Mouse (Mus musculus): ENCODE measurements around the gene Tle4. TPM values are rescaled to one million over a fixed set of nuclear protein-coding genes. Genes with fewer than 3 reads are reported as not detected.

Gene Tle4
- polyA plus RNA-seq, 1 experiment from 2014 or later: 16.5 TPM

DNA sequence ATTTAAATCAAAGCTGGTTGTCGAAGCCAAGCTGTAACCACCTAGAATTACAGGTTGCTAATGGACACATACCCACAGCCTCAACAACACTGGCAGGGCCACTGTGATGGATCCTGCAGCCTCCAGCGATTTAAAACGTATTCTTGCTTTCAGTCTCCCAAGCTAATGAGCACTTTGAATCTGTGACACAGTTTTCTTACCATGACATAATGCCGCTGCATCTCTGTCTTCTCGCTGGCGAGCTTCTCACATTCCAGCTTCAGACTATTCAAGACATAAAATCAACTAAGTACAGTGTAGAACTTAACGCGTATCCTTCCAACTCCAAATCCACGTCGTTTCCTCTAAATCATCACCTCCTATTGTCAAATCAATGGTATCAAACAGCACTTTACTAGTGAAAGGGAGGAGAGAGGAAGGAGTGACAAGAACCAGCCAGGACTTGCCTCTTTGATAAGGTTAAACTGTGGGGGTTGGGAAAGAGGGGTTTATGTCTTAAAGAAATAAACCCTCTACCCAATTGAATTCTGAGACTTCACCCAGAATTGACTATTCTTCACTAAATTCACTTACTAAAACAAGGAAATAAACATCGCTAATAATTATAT lies 2.4 kb downstream of the Tle4 start:
- peak overlapping the region; percentile 59 for H3K4me2 ChIP-seq (replicated peaks; ENCODE audit: low read depth, low read length)
- H3K9me3 ChIP-seq (ENCODE audit: control insufficient read depth, low read length): no peaks in the 10 kb centered on the region
- no peak overlapping the region for H3K27ac ChIP-seq (ENCODE audit: low read depth, low read length)
- WGBS: 14% methylated on average over 11 of the region's 11 CpGs
- ATAC-seq (ENCODE audit: low FRiP score, low TSS enrichment): no peak
- H3K27me3 ChIP-seq (ENCODE audit: control insufficient read depth, insufficient read depth, low read length): no peaks in the 10 kb centered on the region
- peaks cover 9% of the 10 kb centered on the region; the same call in 1 of the 2 replicates for H3K36me3 ChIP-seq (ENCODE audit: control insufficient read depth, insufficient read depth, low read length)
- H3K9ac ChIP-seq (ENCODE audit: low read depth, low read length): peak overlapping the region; percentile 42; the same call in 1 of the 2 replicates
- H3K4me1 ChIP-seq (ENCODE audit: control insufficient read depth, insufficient read depth, low read length): peaks cover 9% of the 10 kb centered on the region; the same call in 1 of the 2 replicates
- peak overlapping the region; percentile 77 for H3K4me3 ChIP-seq (ENCODE audit: low read length)

DNA sequence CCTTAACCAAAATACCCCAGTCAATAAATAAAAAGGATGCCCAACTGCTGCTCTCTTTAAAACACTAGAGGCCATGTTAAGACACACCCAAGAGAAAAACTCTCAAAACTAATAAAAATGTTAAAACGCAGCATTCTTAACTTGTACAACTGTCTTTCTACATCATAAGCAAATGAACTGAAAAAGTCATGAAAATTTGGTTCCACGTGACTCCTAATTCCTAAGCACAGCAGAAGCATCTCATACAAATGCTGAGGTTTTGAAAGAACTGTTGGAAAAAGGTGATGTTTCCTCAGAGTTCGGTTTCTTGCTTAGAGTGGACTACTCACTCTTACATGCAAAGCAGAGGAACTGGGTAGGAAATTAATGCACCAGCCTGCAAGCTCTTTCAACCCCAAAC lies 3.3 kb downstream of the Tle4 start:
- WGBS: 58% methylated on average over 3 of the region's 3 CpGs
- peak overlapping the region; percentile 59 for H3K4me2 ChIP-seq (replicated peaks; ENCODE audit: low read depth, low read length)
- no peak overlapping the region for H3K9ac ChIP-seq (ENCODE audit: low read depth, low read length)
- H3K27me3 ChIP-seq (ENCODE audit: control insufficient read depth, insufficient read depth, low read length): no peaks in the 10 kb centered on the region
- no peak overlapping the region for H3K27ac ChIP-seq (ENCODE audit: low read depth, low read length)
- peaks cover 13% of the 10 kb centered on the region; the same call in 1 of the 2 replicates for H3K36me3 ChIP-seq (ENCODE audit: control insufficient read depth, insufficient read depth, low read length)
- no peak for ATAC-seq (ENCODE audit: low FRiP score, low TSS enrichment)
- H3K4me1 ChIP-seq (ENCODE audit: control insufficient read depth, insufficient read depth, low read length): peaks cover 10% of the 10 kb centered on the region
- H3K9me3 ChIP-seq (ENCODE audit: control insufficient read depth, low read length): no peaks in the 10 kb centered on the region
- peak overlapping the region; percentile 2; the same call in 1 of the 2 replicates for H3K4me3 ChIP-seq (ENCODE audit: low read length)

- Histone ChIP-seq H3K4me1 (ENCODE audit: control insufficient read depth, insufficient read depth, low read length) (peaks cover 25% of the 10 kb centered on the region), H3K27ac (ENCODE audit: low read depth, low read length) (no peak overlapping the region), H3K27me3 (ENCODE audit: control insufficient read depth, insufficient read depth, low read length) (no peaks in the 10 kb centered on the region), H3K4me2 (replicated peaks; ENCODE audit: low read depth, low read length) (no peak overlapping the region), H3K36me3 (ENCODE audit: control insufficient read depth, insufficient read depth, low read length) (peaks cover 17% of the 10 kb centered on the region; the same call in 1 of the 2 replicates), H3K4me3 (ENCODE audit: low read length) (no peak overlapping the region), H3K9ac (ENCODE audit: low read depth, low read length) (no peak overlapping the region), H3K9me3 (ENCODE audit: control insufficient read depth, low read length) (no peaks in the 10 kb centered on the region)
- 74% methylated on average over 10 of the region's 10 CpGs for WGBS
- no peak for ATAC-seq (ENCODE audit: low FRiP score, low TSS enrichment)
Measured at GRCm38 (mm10) chr19:14591809-14592535, 5.9 kb downstream of the Tle4 start.

GRCm38 (mm10) chr19:14590154-14590553 lies 7.7 kb downstream of the Tle4 start:
- Histone ChIP-seq H3K27me3 (ENCODE audit: control insufficient read depth, insufficient read depth, low read length) (no peaks in the 10 kb centered on the region), H3K4me2 (replicated peaks; ENCODE audit: low read depth, low read length) (no peak overlapping the region), H3K9me3 (ENCODE audit: control insufficient read depth, low read length) (no peaks in the 10 kb centered on the region), H3K36me3 (ENCODE audit: control insufficient read depth, insufficient read depth, low read length) (peaks cover 17% of the 10 kb centered on the region; the same call in 1 of the 2 replicates), H3K4me1 (ENCODE audit: control insufficient read depth, insufficient read depth, low read length) (peaks cover 25% of the 10 kb centered on the region), H3K9ac (ENCODE audit: low read depth, low read length) (no peak overlapping the region), H3K27ac (ENCODE audit: low read depth, low read length) (no peak overlapping the region), H3K4me3 (ENCODE audit: low read length) (no peak overlapping the region)
- no peak for ATAC-seq (ENCODE audit: low FRiP score, low TSS enrichment)
- 62% methylated on average over 7 of the region's 7 CpGs for WGBS

- H3K9me3 ChIP-seq (ENCODE audit: control insufficient read depth, low read length): no peaks in the 10 kb centered on the region
- H3K4me2 ChIP-seq (replicated peaks; ENCODE audit: low read depth, low read length): no peak overlapping the region; the same call in 1 of the 2 replicates
- H3K27me3 ChIP-seq (ENCODE audit: control insufficient read depth, insufficient read depth, low read length): no peaks in the 10 kb centered on the region
- H3K27ac ChIP-seq (ENCODE audit: low read depth, low read length): no peak overlapping the region
- H3K4me1 ChIP-seq (ENCODE audit: control insufficient read depth, insufficient read depth, low read length): peaks cover 25% of the 10 kb centered on the region
- peak; percentile 84; the same call in 1 of the 2 replicates for ATAC-seq (ENCODE audit: low FRiP score, low TSS enrichment)
- no peak overlapping the region for H3K9ac ChIP-seq (ENCODE audit: low read depth, low read length)
- WGBS: 29% methylated on average over 3 of the region's 3 CpGs
- peaks cover 17% of the 10 kb centered on the region; the same call in 1 of the 2 replicates for H3K36me3 ChIP-seq (ENCODE audit: control insufficient read depth, insufficient read depth, low read length)
- H3K4me3 ChIP-seq (ENCODE audit: low read length): no peak overlapping the region
Measured at GRCm38 (mm10) chr19:14588221-14589123, 9.4 kb downstream of the Tle4 start.

DNA sequence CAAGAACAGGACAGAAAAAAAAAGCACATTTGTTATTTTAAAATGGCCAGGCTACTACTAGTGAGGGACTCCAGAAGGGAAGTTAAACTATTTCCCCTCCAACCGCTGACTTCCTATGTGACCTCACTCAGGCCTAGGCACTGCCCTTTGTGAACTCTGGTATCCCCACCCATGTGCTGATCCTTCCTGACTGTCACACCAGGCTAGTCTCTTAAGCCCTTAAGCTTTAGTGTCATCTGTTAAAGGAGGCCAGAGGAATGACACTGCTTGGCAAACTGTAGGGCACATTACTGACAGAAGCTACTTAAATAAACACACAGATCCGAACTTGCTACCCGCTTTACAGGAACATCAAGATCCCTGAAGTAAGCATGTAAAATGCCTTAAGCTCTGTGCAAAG lies 11.7 kb downstream of the Tle4 start:
- H3K4me2 ChIP-seq (replicated peaks; ENCODE audit: low read depth, low read length): no peak overlapping the region
- no peak for ATAC-seq (ENCODE audit: low FRiP score, low TSS enrichment)
- no peak overlapping the region for H3K9ac ChIP-seq (ENCODE audit: low read depth, low read length)
- H3K27me3 ChIP-seq (ENCODE audit: control insufficient read depth, insufficient read depth, low read length): no peaks in the 10 kb centered on the region
- no peaks in the 10 kb centered on the region for H3K9me3 ChIP-seq (ENCODE audit: control insufficient read depth, low read length)
- peaks cover 25% of the 10 kb centered on the region for H3K4me1 ChIP-seq (ENCODE audit: control insufficient read depth, insufficient read depth, low read length)
- no peak overlapping the region for H3K4me3 ChIP-seq (ENCODE audit: low read length)
- H3K36me3 ChIP-seq (ENCODE audit: control insufficient read depth, insufficient read depth, low read length): peaks cover 11% of the 10 kb centered on the region; the same call in 1 of the 2 replicates
- no peak overlapping the region for H3K27ac ChIP-seq (ENCODE audit: low read depth, low read length)
- 75% methylated on average over 3 of the region's 3 CpGs for WGBS

DNA sequence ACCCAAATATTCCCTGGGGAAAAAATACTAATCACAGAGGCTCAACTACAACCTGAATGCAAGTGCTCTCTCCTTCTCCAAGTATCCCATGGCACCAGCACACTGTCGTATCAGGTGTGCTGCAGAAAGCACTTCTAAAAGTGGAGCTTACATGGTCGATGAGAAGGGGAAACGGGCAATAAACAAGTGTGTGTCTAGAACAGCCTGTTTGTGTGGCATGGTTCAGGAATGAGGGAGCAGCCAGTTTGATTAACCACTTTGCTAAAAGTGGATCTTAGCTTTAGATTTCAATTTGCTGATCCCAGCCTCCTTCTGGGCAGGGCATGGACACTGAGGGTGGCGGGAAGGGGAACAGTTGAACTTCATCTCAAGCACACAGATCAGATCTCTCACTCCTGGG lies 12.1 kb downstream of the Tle4 start:
- no peaks in the 10 kb centered on the region for H3K9me3 ChIP-seq (ENCODE audit: control insufficient read depth, low read length)
- ATAC-seq (ENCODE audit: low FRiP score, low TSS enrichment): no peak
- H3K4me1 ChIP-seq (ENCODE audit: control insufficient read depth, insufficient read depth, low read length): peaks cover 25% of the 10 kb centered on the region
- H3K27ac ChIP-seq (ENCODE audit: low read depth, low read length): no peak overlapping the region
- no peaks in the 10 kb centered on the region for H3K27me3 ChIP-seq (ENCODE audit: control insufficient read depth, insufficient read depth, low read length)
- peaks cover 8% of the 10 kb centered on the region; the same call in 1 of the 2 replicates for H3K36me3 ChIP-seq (ENCODE audit: control insufficient read depth, insufficient read depth, low read length)
- no peak overlapping the region for H3K4me3 ChIP-seq (ENCODE audit: low read length)
- no peak overlapping the region for H3K9ac ChIP-seq (ENCODE audit: low read depth, low read length)
- no peak overlapping the region for H3K4me2 ChIP-seq (replicated peaks; ENCODE audit: low read depth, low read length)
- WGBS: 85% methylated on average over 4 of the region's 4 CpGs

DNA sequence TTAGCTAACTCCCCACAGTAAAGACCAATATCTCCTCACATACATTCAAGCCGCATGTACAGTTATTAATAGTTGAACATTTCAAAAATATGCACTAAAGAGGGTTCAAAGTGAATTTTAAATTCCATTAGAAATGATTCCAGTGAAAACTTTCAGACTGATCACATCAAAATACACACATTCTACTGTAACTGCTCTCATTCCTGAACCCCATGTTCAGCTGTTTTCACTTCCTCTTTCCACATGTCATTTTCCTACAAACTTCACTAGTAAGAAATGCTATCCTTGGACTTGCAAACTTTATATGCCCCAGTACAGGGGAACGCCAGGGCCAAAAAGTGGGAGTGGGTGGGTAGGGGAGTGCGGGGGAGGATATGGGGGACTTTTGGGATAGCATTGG lies 12.6 kb downstream of the Tle4 start:
- Histone ChIP-seq H3K4me2 (replicated peaks; ENCODE audit: low read depth, low read length) (no peak overlapping the region), H3K27me3 (ENCODE audit: control insufficient read depth, insufficient read depth, low read length) (no peaks in the 10 kb centered on the region), H3K27ac (ENCODE audit: low read depth, low read length) (no peak overlapping the region), H3K9me3 (ENCODE audit: control insufficient read depth, low read length) (no peaks in the 10 kb centered on the region), H3K36me3 (ENCODE audit: control insufficient read depth, insufficient read depth, low read length) (peaks cover 7% of the 10 kb centered on the region; the same call in 1 of the 2 replicates), H3K9ac (ENCODE audit: low read depth, low read length) (no peak overlapping the region), H3K4me1 (ENCODE audit: control insufficient read depth, insufficient read depth, low read length) (peaks cover 25% of the 10 kb centered on the region), H3K4me3 (ENCODE audit: low read length) (no peak overlapping the region)
- WGBS: 91% methylated on average over 3 of the region's 3 CpGs
- no peak for ATAC-seq (ENCODE audit: low FRiP score, low TSS enrichment)

Measured in kidney, embryonic 14.5 days (tissue).